Mouse (Mus musculus): ENCODE measurements around the gene Nars2.

Nars2 gene

GRCm38 (mm10) chr7:96971027-96971996, 20.0 kb downstream of the Nars2 start:
- DNase-seq: no peak

GRCm38 (mm10) chr7:96972138-96972904, 21.0 kb downstream of the Nars2 start:
- no peak for DNase-seq

- no peak for DNase-seq
These were observed 24.6 kb downstream of the Nars2 start for GRCm38 (mm10) chr7:96975914-96976313.

GRCm38 (mm10) chr7:96977209-96977608, 25.9 kb downstream of the Nars2 start:
- no peak for DNase-seq

GRCm38 (mm10) chr7:96981366-96981765, 30.1 kb downstream of the Nars2 start:
- DNase-seq: no peak

- DNase-seq: no peak
These were observed 32.5 kb downstream of the Nars2 start for GRCm38 (mm10) chr7:96983660-96984347.

GRCm38 (mm10) chr7:96985798-96986197, 34.5 kb downstream of the Nars2 start:
- DNase-seq: no peak

GRCm38 (mm10) chr7:96986795-96987445, 35.6 kb downstream of the Nars2 start:
- DNase-seq: no peak

GRCm38 (mm10) chr7:96987676-96988075, 36.4 kb downstream of the Nars2 start:
- no peak for DNase-seq

- no peak for DNase-seq
These were observed 61.7 kb downstream of the Nars2 start for GRCm38 (mm10) chr7:97012956-97013355.

GRCm38 (mm10) chr7:97018005-97018404, 66.7 kb downstream of the Nars2 start:
- DNase-seq: no peak

GRCm38 (mm10) chr7:97018418-97018817, 67.1 kb downstream of the Nars2 start:
- no peak for DNase-seq

- DNase-seq: no peak
These were observed 68.0 kb downstream of the Nars2 start for GRCm38 (mm10) chr7:97019303-97019702.

GRCm38 (mm10) chr7:97026772-97027358, 75.6 kb downstream of the Nars2 start:
- no peak for DNase-seq

GRCm38 (mm10) chr7:97029151-97029550, 77.8 kb downstream of the Nars2 start:
- DNase-seq: no peak

- DNase-seq: no peak
These were observed 81.1 kb downstream of the Nars2 start for GRCm38 (mm10) chr7:97032412-97032811.

GRCm38 (mm10) chr7:97039641-97040040, 88.3 kb downstream of the Nars2 start:
- DNase-seq: no peak

- no peak for DNase-seq
These were observed 90.7 kb downstream of the Nars2 start for GRCm38 (mm10) chr7:97041868-97042449.

- DNase-seq: no peak
These were observed 91.7 kb downstream of the Nars2 start for GRCm38 (mm10) chr7:97042981-97043380.

- no peak for DNase-seq
These were observed 109.7 kb downstream of the Nars2 start for GRCm38 (mm10) chr7:97060966-97061365.

- DNase-seq: no peak
These were observed 120.2 kb downstream of the Nars2 start for GRCm38 (mm10) chr7:97071512-97071911.

- DNase-seq: no peak
These were observed 120.8 kb downstream of the Nars2 start for GRCm38 (mm10) chr7:97072061-97072460.
